Mouse (Mus musculus) ES-Bruce4 (cell line): Measurements from ENCODE around the gene Tmem30a. TPM values are rescaled to one million over a fixed set of nuclear protein-coding genes. Genes with fewer than 3 reads are reported as not detected.

Source experiments
- H3K27ac ChIP-seq: 2 replicates; pipeline ENCODE4 v1.5.1; 2012; ENCODE audit warnings: low read length, inconsistent platforms; ENCODE audit not compliant: insufficient read depth
- H3K27me3 ChIP-seq: 2 replicates; pipeline ENCODE4 v1.6.1; 2012; ENCODE audit warnings: mild to moderate bottlenecking, low read length, inconsistent platforms; ENCODE audit not compliant: control insufficient read depth, poor library complexity, insufficient read depth, severe bottlenecking
- H3K36me3 ChIP-seq: 2 replicates; pipeline ENCODE4 v1.6.1; 2012; ENCODE audit warnings: inconsistent platforms, mild to moderate bottlenecking, low read length, moderate library complexity; ENCODE audit not compliant: control insufficient read depth, poor library complexity, insufficient read depth, severe bottlenecking
- H3K4me1 ChIP-seq: one replicate; pipeline ENCODE4 v1.8.1; 2011; ENCODE audit warnings: low read length; ENCODE audit not compliant: control insufficient read depth, insufficient read depth
- H3K4me3 ChIP-seq: 2 replicates; pipeline ENCODE4 v1.5.1; 2011; ENCODE audit warnings: low read depth, mild to moderate bottlenecking, low read length
- H3K9ac ChIP-seq: 2 replicates; pipeline ENCODE4 v1.6.1; 2012; ENCODE audit warnings: low read depth, mild to moderate bottlenecking, inconsistent platforms; ENCODE audit not compliant: poor library complexity, severe bottlenecking
- H3K9me3 ChIP-seq: replicated peaks from 2 replicates; pipeline ENCODE4 v1.6.1; 2012; ENCODE audit warnings: mild to moderate bottlenecking, low read length, inconsistent platforms; ENCODE audit not compliant: control insufficient read depth, poor library complexity, insufficient read depth, severe bottlenecking
- CTCF ChIP-seq: IDR thresholded peaks from one replicate; pipeline ENCODE4 v1.8.1; 2011; ENCODE audit warnings: low read depth, low read length
- EP300 ChIP-seq: IDR thresholded peaks from 2 replicates; pipeline ENCODE4 v1.6.1; 2011; ENCODE audit warnings: low read depth, low read length; ENCODE audit not compliant: insufficient read depth
- POLR2A ChIP-seq: IDR thresholded peaks from one replicate; pipeline ENCODE4 v1.8.1; 2011; ENCODE audit warnings: low read length; ENCODE audit not compliant: insufficient read depth
- polyA plus RNA-seq: library from polyadenylated mRNA; stranded (reverse); fragments of >200 nt; gene quantifications from 2 replicates; pipeline ENCODE4 v1.2.4, GENCODE M21; 2011; ENCODE audit warnings: low read depth; ENCODE audit not compliant: missing spikeins, insufficient read depth, insufficient read length

The Tmem30a gene
- polyA plus RNA-seq, 1 experiment, result 58.8 TPM

DNA sequence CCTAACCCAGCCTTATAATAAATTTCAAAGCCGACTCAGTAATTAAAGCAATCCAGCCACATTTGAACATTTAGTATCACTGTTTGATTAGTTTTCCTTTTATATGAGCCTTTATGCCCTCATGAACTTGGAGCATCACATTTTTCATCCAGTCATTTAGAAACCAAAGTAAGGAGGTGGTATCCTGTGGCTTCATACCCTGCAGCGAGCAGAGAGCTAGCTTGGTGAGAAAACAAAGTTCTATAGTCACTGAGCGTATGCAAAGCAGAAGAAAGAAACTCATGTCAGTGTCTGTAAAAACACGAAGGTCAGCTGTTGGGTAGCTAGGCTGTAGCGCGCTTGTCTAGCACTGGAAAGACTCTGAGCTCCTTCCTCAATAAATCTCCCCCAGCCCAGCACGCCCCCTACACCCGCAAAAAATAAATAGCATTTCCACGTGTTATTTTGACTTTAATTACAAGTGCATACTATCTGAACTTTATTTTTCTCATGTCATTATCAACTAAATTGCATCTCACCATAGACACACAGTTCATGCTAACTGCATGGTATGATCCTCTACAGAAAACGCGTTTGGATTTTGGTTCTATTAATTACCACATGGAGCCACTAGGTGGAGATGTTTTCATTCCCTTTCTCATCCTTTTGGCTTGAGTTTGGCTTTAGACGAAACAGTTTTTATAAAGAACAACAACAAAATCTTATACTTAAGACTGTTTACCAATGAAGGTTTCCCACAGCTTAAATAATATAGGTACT lies 13.2 kb upstream of the Tmem30a start:
- H3K4me3 ChIP-seq, result no peak overlapping the region
- H3K36me3 ChIP-seq, result no peaks in the 10 kb centered on the region
- H3K27ac ChIP-seq, result no peak overlapping the region
- no peaks in the 10 kb centered on the region for H3K27me3 ChIP-seq
- H3K4me1 ChIP-seq, result no peaks in the 10 kb centered on the region
- no peaks in the 10 kb centered on the region for H3K9me3 ChIP-seq
- no peak overlapping the region for H3K9ac ChIP-seq
- TF ChIP-seq POLR2A (no peak), EP300 (no peak), CTCF (no peak)

DNA sequence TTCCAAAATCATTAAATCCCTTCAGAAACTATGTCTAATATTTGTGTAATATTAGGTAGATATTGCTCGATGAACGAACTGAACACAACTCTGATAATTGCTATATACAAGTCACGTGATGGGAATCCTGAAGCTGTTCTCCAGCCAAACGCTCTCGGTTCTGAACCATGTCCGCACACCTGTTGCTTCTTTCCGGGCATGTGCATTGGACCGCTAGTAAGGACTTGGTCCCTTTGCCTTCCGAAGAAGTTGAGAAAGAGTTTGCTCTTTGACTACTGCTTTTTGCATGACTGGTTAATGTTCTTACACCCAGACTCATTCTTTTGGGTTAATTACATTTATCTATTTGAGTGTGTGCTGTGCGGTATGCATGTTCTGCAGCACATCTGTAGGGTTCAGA lies 12.1 kb upstream of the Tmem30a start:
- no peak overlapping the region for H3K27ac ChIP-seq
- H3K4me3 ChIP-seq, result no peak overlapping the region
- no peaks in the 10 kb centered on the region for H3K9me3 ChIP-seq
- no peaks in the 10 kb centered on the region for H3K4me1 ChIP-seq
- H3K27me3 ChIP-seq, result no peaks in the 10 kb centered on the region
- no peak overlapping the region for H3K9ac ChIP-seq
- TF ChIP-seq POLR2A (no peak), CTCF (no peak), EP300 (no peak)
- H3K36me3 ChIP-seq, result no peaks in the 10 kb centered on the region

- Histone ChIP-seq H3K36me3 (no peaks in the 10 kb centered on the region), H3K4me3 (no peak overlapping the region), H3K9me3 (no peaks in the 10 kb centered on the region), H3K27me3 (no peaks in the 10 kb centered on the region), H3K9ac (no peak overlapping the region), H3K4me1 (no peaks in the 10 kb centered on the region), H3K27ac (no peak overlapping the region)
- TF ChIP-seq EP300 (no peak), POLR2A (no peak), CTCF (no peak)
Observed at GRCm38 (mm10) chr9:79796461-79797135, 3.3 kb upstream of the Tmem30a start.

- Histone ChIP-seq H3K4me3 (no peak overlapping the region), H3K9ac (no peak overlapping the region), H3K4me1 (no peaks in the 10 kb centered on the region), H3K27me3 (no peaks in the 10 kb centered on the region), H3K36me3 (no peaks in the 10 kb centered on the region), H3K9me3 (no peaks in the 10 kb centered on the region), H3K27ac (no peak overlapping the region)
- no peak for TF ChIP-seq EP300
- no peak for TF ChIP-seq CTCF
- TF ChIP-seq POLR2A, result no peak
Observed at GRCm38 (mm10) chr9:79795076-79795475, 1.8 kb upstream of the Tmem30a start.

- H3K4me1 ChIP-seq, result no peaks in the 10 kb centered on the region
- no peaks in the 10 kb centered on the region for H3K36me3 ChIP-seq
- no peak for TF ChIP-seq EP300
- TF ChIP-seq POLR2A, result no peak
- no peak for TF ChIP-seq CTCF
- H3K27ac ChIP-seq, result no peak overlapping the region
- H3K9me3 ChIP-seq, result no peaks in the 10 kb centered on the region
- no peak overlapping the region for H3K4me3 ChIP-seq
- no peak overlapping the region for H3K9ac ChIP-seq
- no peaks in the 10 kb centered on the region for H3K27me3 ChIP-seq
Observed at GRCm38 (mm10) chr9:79785794-79786085, 7.6 kb downstream of the Tmem30a start.

GRCm38 (mm10) chr9:79784934-79785793 lies 8.1 kb downstream of the Tmem30a start:
- TF ChIP-seq EP300 (no peak), POLR2A (no peak), CTCF (no peak)
- no peaks in the 10 kb centered on the region for H3K27me3 ChIP-seq
- no peak overlapping the region for H3K27ac ChIP-seq
- H3K9me3 ChIP-seq, result no peaks in the 10 kb centered on the region
- no peaks in the 10 kb centered on the region for H3K4me1 ChIP-seq
- no peak overlapping the region for H3K4me3 ChIP-seq
- H3K9ac ChIP-seq, result no peak overlapping the region
- H3K36me3 ChIP-seq, result no peaks in the 10 kb centered on the region
